Mouse (Mus musculus) right cerebral cortex, postnatal 14 days (tissue): ENCODE measurements at regions not wholly inside any gene's neighbourhood (a gene's known extent, or its start where the extent isn't known, plus 50 kb on each side); places are given as distances from the start of the nearest gene placed in this dataset.

Experiments used
- DNase-seq: peaks from one replicate; pipeline ENCODE4 v3.0.0; 2022

GRCm38 (mm10) chr14:108334879-108335278 is 579.1 kb downstream of the Slitrk1 start:
- no peak for DNase-seq

- peak; percentile 2 for DNase-seq
Measured at GRCm38 (mm10) chr14:108326425-108326824, 587.5 kb downstream of the Slitrk1 start.

DNA sequence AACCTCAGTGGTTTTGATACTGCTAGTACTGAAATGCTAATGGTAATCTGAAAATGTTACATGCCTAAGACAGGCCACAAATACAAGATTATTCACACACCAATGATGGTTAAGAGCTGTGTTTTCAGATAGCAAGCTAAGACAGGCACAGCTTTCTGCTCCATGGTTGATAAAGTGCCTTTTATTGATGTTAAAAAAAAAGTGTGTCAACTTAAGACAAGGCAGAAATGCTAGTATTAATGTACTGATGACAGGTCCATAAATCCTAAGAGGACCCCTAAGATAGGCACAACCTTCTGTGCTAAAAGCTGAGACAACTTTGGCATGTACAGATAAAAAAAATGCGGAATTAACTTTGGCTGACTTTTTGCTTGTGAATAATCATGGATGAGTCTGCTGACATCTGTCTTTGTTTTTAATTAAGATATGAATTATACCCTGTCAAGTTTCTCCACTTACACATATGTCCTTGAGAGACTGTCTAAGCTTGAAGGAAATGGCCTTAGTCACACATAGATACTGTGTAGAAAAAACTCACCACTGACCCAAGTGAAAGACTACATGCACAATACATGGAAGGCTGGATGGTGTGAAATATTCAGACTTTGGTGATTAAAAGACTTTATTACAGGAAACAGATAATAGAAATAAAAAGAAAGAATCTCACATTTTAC is 590.5 kb downstream of the Slitrk1 start:
- DNase-seq, result no peak

- no peak for DNase-seq
Measured at GRCm38 (mm10) chr14:108307627-108308026, 606.3 kb downstream of the Slitrk1 start.

DNA sequence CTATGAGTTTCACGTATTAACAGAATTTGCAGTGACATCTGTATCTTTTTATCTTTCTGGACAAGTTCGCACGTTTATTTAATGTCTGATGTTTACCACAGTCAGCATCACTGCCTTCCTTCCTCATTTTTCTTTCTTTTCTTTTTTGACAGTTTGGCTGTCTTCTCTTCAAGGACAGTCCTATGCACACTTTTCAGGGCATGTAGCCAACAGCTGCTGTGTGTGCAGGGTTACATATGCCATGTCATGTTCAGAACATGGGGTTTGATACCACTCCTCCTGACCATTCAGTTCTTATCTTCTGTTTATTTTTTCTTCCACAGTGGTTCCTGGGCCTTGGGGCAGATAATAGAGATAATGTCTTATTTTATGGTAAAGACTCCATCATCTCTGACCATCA is 634.3 kb downstream of the Slitrk1 start:
- DNase-seq, result no peak

DNA sequence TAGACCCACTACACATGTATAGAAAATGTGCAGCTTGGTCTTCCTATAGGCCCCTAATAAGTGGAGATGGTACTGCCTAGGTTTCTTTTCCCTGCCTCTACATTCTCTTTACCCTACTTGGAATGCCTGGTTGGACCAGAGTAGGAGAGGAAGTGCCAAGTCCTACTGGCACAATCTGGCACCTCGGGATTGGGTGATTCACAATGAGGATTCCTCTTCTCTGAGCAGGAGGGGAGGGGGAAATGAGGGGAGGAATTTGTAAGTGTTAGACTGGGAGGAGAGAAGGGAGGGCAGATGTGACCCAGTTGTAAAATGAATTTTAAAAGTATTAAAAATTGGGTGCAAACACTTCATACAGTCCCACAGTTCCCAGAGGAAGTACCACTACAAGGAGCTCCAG is 652.9 kb downstream of the Slitrk1 start:
- DNase-seq, result no peak

- peak; percentile 28 for DNase-seq
Measured at GRCm38 (mm10) chr14:108247365-108247764, 666.6 kb downstream of the Slitrk1 start.

GRCm38 (mm10) chr14:108225483-108226124 is 688.4 kb downstream of the Slitrk1 start:
- no peak for DNase-seq

DNA sequence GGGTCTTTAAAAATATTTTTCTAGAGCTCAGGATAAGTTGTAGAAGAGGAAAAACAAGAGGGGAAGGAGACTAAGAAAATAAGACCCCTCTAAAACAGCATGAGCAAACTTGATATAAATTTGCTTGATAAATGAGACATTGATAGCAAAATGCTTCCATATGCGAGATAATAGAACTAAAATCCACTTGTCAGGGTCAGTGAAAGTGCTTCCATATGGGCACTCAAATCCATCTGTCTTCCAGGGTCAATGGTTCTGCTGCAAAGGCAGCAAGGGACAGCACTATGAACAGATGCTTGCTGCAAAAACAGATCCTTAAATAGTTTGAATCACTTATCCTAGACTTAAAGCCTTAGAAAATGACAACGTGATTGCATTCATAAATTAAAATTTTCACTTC is 704.7 kb downstream of the Slitrk1 start:
- no peak for DNase-seq

GRCm38 (mm10) chr14:108199133-108199532 is 714.8 kb downstream of the Slitrk1 start:
- DNase-seq, result no peak

DNA sequence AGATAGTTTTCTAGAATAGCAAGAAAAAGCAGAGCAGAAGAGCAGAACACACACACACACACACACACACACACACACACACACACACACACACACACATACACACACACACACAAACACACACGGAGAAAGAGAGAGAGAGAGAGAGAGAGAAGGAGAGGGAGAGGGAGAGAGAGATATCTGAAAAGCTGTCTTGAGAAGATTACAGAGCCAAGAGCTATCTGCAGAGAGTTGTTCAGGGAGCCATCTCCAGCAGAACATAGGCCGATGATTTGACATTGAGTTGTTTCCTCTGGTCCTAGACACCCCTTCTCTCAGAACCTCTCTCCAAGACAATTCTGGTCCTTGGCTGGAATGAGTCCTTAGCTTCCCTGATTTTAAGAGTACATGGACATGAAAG is 733.0 kb downstream of the Slitrk1 start:
- no peak for DNase-seq

DNA sequence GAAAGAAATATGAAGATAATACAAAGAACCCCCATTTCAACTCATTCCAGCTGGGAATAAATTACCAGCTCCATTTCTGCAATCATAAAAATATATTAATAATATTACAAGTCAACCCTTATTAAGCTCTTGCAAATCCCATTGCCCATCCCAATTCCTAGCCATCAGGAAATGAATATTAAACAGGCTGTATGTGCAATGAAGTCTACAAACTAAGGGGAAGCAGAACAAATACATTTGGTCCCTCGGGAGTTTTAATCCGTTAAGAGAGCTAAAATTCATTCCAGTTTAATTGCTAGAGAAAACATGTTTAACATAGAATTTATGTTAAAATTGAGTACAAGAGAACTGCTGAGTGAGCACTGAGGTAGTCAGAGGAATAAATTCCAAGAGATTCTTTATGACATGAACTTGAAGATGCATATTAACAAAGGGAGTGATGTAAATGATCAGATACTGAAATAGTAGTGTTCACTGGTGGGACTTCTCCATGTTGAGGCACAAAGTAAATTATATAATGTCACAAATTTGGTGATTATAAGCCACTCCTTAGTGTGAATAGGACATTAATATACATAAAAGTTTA is 738.6 kb downstream of the Slitrk1 start:
- DNase-seq, result no peak

DNA sequence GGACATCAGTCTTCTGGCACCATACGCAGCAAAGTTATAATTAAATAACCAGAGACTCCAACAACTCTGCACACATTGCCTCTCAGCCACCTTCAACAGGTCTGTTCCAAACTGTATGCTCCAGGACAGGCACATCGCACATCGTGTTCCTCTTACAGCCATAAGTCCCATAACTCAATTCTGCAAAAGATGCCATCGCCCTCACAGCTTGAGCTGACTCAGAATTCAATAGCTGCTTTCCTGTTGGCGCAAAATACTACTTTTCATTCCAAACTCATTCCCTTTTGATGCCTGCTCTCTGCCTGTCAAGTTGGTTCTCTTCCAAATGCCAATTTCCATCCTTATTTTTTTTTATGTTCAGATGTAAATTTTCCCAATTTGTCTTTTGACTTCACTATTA is 761.0 kb downstream of the Slitrk1 start:
- DNase-seq, result no peak

GRCm38 (mm10) chr14:108123147-108123546 is 790.8 kb downstream of the Slitrk1 start:
- no peak for DNase-seq

DNA sequence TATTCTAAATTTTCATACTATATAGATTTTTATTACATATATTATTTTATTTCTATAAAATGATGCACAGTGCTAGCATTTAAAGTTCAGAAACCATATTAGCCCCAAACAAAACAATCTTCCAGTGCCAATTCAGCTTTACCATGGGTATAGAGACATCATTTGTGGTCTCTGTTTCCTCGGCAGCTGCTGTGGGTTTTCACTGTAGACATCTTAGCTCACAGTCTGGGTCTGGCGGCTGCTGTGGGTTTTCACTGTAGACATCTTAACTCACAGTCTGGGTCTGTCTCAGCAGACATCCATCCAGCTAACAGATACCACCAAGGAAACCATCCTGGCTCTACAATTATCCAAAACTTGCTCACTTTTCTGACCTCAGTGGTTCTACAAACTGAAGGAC is 808.9 kb downstream of the Slitrk1 start:
- no peak for DNase-seq

- DNase-seq, result peak; percentile 5
Measured at GRCm38 (mm10) chr14:108090965-108091364, 823.0 kb downstream of the Slitrk1 start.

DNA sequence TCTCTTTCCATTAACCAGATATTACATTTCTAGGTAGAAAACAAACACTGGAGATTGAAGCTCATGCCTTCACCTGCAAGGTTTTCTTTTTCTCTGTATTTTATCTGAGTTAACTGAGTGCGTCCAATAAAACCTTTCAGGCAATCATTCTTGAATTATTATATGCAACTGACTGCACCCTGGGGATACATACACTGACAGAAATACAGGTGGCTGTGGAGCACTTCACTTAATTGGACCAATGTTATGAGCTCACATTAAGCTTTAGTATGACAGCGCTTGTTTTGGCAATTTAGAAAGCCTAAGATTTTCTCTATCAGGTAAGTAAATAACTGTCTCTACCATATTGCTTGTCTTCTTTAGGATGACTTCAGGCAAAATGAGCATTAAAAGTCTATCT is 864.0 kb downstream of the Slitrk1 start:
- DNase-seq, result no peak

- no peak for DNase-seq
Measured at GRCm38 (mm10) chr14:108035959-108036358, 878.0 kb downstream of the Slitrk1 start.

DNA sequence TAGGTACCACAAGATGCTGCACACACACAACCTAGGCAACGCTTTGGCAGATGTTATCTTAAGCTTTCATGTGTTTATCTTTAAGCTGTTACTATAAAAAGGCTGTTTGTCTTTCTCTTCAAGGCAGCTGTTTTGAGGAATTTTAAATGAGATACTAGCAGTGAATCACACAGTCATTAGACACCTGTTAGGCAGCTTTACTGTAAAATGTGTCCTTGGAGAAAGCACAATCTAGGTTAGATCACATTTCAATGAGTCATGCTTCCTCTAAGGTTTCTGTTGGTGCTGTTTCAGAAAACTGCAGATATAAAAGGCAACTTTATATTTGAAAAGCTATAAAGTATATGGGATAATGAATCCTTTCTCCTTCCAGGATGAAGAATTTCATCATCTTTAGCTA is 879.8 kb downstream of the Slitrk1 start:
- DNase-seq, result no peak

DNA sequence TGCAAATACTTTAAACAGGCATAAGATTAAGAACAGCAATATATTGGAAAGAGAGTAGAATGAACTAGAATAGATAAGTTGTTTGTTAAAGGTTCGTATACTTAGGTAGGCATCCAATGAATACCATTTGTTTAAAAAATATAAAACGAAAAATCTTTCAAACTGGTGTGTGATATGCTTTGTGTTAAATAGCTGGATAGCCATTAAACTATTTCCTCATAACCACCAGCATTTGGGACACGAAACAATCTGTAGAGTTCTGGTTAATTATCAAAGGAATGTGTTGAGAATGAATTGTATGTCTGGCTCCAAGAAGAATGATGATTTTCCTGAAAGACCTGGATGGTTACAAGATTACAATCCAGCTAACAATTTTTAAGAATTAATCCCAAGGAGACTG is 891.4 kb downstream of the Slitrk1 start:
- no peak for DNase-seq

DNA sequence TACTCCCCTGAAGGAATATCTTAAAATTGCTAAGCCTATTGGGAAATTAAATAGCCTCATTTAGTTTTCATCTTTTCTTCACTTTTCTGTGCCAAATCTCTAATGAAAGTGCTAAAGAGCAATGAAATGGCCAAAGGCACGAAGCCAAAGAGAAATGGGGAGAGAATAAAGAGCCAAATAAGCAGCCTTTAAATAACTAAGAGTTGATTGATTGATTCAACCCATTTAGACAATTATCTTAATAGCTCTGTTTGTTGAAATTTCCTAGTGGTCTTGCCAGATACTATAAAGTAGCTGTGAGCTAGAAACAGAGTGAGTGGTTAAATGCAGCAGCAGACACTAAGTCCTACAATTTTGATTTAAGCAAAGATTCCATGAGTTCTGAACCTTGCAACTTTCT is 891.9 kb downstream of the Slitrk1 start:
- DNase-seq, result no peak

DNA sequence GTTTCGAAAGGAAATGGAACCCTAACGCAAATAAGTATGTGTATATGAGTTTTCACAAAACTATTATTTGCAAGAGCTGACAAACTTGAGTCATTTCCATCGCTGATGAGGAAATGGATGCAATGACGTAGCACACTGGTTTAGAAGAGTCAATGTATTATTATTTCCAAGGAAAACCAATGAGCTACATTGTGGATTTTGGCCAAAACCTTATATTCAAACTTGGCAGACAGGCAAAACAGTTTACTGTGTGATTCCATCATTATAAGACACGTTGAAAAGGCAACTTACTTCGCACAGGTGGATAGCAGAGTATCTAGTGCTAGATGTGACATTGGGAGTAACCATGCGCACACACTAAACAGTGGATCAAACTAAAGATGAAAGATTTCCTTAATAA is 892.6 kb downstream of the Slitrk1 start:
- DNase-seq, result no peak

DNA sequence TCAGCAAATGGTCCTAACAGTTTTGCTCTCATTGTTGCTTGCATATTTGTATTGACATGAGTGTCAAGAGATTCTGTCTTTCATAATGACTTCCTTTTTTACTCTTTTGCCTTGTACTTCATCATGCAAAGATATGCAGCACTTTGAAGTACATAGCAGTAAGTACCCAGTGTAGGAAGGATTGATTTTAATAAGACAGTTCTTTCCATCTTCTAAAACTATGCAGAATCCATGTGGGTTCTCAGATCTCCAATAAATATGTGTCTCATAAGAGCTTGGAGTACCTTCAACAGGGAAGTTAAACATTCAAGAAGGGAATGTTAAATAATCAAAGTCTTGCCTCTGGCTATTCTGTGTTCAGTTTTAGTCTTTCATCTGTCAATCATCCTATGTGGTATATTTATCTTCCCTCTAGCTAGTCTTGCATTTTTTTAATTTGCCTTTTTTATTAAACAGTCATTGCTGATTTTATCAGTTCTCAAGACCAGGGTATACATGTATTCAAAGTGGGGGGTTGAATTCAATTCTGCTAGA is 926.1 kb downstream of the Slitrk1 start:
- no peak for DNase-seq

DNA sequence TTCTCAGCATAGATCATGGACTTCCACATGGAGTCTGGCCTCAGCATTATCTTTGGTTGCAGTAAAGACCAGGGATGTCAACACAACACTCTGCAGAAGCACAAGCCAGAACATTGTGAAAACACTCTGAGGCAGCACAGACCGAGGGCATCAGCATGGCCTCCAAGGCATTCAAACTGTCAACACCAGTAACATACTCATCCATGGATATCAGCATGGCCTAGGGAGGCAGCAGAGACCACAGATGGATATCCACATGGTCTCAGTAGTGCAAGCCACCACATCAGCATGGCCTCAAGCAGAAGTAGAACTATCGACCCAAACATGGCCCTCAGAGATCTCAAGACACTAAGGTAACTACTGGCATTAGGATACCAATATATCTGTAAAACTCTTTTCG is 935.8 kb downstream of the Slitrk1 start:
- no peak for DNase-seq
